Mouse (Mus musculus) heart, adult 2 months (tissue): ENCODE data around the gene Agtpbp1. TPM values are rescaled to one million over a fixed set of nuclear protein-coding genes. Genes with fewer than 3 reads are reported as not detected.

Source experiments
- DNase-seq, 2 experiments: peaks; one replicate each; pipeline ENCODE4 v3.0.0; 2021
- H3K27ac ChIP-seq: fragments of 200-600 bp; 2 replicates; pipeline ENCODE4 v1.8.1; 2022
- H3K27me3 ChIP-seq: fragments of 200-500 bp; 2 replicates; pipeline ENCODE4 v1.6.1; 2012; ENCODE audit warnings: mild to moderate bottlenecking, low read length, inconsistent platforms, mixed read lengths; ENCODE audit not compliant: control insufficient read depth, insufficient read depth
- H3K36me3 ChIP-seq: fragments of 200-500 bp; 2 replicates; pipeline ENCODE4 v1.6.1; 2012; ENCODE audit warnings: low read length, inconsistent platforms; ENCODE audit not compliant: control insufficient read depth, insufficient read depth
- H3K4me1 ChIP-seq: fragments of 200-500 bp; 2 replicates; pipeline ENCODE4 v1.6.1; 2011; ENCODE audit warnings: low read length; ENCODE audit not compliant: control insufficient read depth, insufficient read depth
- H3K4me3 ChIP-seq: fragments of 200-600 bp; 2 replicates; pipeline ENCODE4 v1.8.1; 2022
- H3K79me2 ChIP-seq: fragments of 200-500 bp; replicated peaks from 2 replicates; pipeline ENCODE4 v1.6.1; 2012; ENCODE audit warnings: mild to moderate bottlenecking, inconsistent platforms, low read length, moderate library complexity, mixed read lengths; ENCODE audit not compliant: control insufficient read depth, insufficient read depth
- H3K9ac ChIP-seq: fragments of 200-500 bp; 2 replicates; pipeline ENCODE4 v1.6.1; 2012; ENCODE audit warnings: low read depth, mild to moderate bottlenecking, control low read depth, inconsistent platforms, low read length, mixed read lengths
- CTCF ChIP-seq: fragments of 200-600 bp; IDR thresholded peaks from 2 replicates; pipeline ENCODE4 v1.8.1; 2022; ENCODE audit warnings: antibody characterized with exemption, mild to moderate bottlenecking, moderate library complexity
- EP300 ChIP-seq: fragments of 200-500 bp; IDR thresholded peaks from 2 replicates; pipeline ENCODE4 v1.6.1; 2011; ENCODE audit warnings: low read depth, low read length, control low read depth; ENCODE audit not compliant: insufficient read depth
- POLR2A ChIP-seq: fragments of 200-500 bp; IDR thresholded peaks from 2 replicates; pipeline ENCODE4 v1.6.1; 2011; ENCODE audit warnings: mild to moderate bottlenecking, low read depth, low read length, control low read depth; ENCODE audit not compliant: insufficient read depth
- WGBS: fragments of 180-500 bp; shearing (Covaris S2); methylation state at CpG from one replicate; pipeline ENCODE4 v1.1.7; 2018; 5-methylcytosine and 5-hydroxymethylcytosine counted together
- intact Hi-C: fragments of 180-260 bp; cut with DNase I; formaldehyde crosslinking; loops from one replicate; pipeline ENCODE4 v1.15.1; 2025
- polyA plus RNA-seq: library from polyadenylated mRNA; depleted of rRNA; stranded (reverse); fragments of >200 nt; gene quantifications from 2 replicates; pipeline ENCODE4 v1.2.3, GENCODE M21; 2012
- total RNA-seq, 2 experiments: library from RNA; stranded (reverse); gene quantifications; 2 replicates each; pipeline ENCODE4 v1.2.3; 2021

Agtpbp1 gene
- total and polyA plus RNA-seq, 3 experiments: 27.9 to 173 (median 151) TPM

DNA sequence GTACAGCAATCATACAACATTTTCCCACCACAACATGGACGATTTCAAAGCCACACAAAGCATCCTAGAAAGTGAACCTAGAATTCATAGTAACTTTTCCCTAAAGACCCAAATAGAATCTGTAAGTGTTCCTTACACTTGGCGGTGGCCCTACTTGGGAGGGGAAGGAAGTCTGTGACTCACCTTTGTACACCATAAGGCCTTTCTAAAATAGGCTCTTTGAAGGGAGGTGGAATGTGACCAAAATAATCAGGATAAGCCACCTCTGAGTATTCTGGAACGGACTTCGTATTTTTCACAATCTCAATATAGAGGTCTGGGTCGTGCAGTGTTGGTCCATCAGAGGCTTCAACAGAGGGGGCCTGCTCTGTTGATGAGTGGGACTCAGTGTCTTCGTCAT lies 85.2 kb downstream of the Agtpbp1 start:
- H3K36me3 ChIP-seq: peaks cover 24% of the 10 kb centered on the region
- no peak for TF ChIP-seq CTCF
- TF ChIP-seq POLR2A: no peak
- TF ChIP-seq EP300: no peak
- peak in 1 of 2 experiments; percentile 14 for DNase-seq
- intact Hi-C loops: loop anchor here (5.0 kb wide), 1 partner anchor 57 kb away; no protein-coding TSS in a partner anchor
- peak overlapping the region; percentile 82 for H3K27ac ChIP-seq
- no peaks in the 10 kb centered on the region for H3K79me2 ChIP-seq
- H3K4me1 ChIP-seq: peaks cover 8% of the 10 kb centered on the region
- no peak overlapping the region for H3K9ac ChIP-seq
- H3K27me3 ChIP-seq: no peaks in the 10 kb centered on the region
- 30% methylated on average over 6 of the region's 6 CpGs for WGBS
- no peak overlapping the region for H3K4me3 ChIP-seq

DNA sequence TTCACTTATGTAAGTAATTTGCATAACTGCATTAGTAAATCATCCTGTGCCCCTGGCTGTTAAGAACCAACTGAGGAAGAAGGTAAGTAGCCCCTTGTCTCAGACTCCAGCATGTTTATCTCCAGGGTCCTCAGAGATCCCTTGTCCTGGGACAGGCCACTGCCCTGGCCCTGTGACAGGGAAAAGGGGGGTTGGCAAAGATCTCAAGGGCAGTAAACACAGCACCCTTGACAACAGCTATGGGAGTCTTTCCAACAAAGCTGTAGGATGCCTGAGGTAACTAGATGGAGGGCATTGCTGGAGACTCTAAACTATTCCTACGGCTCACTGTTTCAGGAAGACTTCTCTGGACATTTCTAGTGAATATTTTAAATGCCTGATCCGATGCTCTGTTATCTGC lies 85.7 kb downstream of the Agtpbp1 start:
- 55% methylated on average over 2 of the region's 2 CpGs for WGBS
- H3K9ac ChIP-seq: no peak overlapping the region
- no peaks in the 10 kb centered on the region for H3K79me2 ChIP-seq
- H3K4me1 ChIP-seq: peaks cover 8% of the 10 kb centered on the region
- no peak for TF ChIP-seq EP300
- no peak for TF ChIP-seq CTCF
- no peak for TF ChIP-seq POLR2A
- DNase-seq: peak; percentile 64 to 69
- no peaks in the 10 kb centered on the region for H3K27me3 ChIP-seq
- intact Hi-C loops: loop anchor here (5.0 kb wide), 1 partner anchor 58 kb away; no protein-coding TSS in a partner anchor
- peak overlapping the region; percentile 82 for H3K27ac ChIP-seq
- no peak overlapping the region for H3K4me3 ChIP-seq
- peaks cover 24% of the 10 kb centered on the region for H3K36me3 ChIP-seq

DNA sequence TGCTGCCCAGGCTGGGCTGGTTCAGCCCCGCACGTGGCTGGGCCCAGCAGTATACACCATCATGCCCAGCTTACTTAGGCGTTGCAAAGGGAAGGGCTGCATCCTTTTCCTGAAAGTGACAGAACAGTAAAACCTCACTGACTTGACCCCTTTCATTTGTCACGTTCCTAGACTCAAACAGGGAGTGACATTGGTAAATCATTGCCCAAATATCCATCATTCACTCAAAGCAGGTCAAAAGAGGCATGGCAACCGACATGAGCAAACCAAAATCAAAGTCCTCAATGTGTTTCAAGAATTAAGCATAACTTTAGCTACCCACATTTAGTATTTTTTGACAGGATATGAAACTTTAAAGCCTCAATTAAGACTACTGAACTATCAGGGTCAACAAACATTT lies 86.8 kb downstream of the Agtpbp1 start:
- 89% methylated on average over 5 of the region's 5 CpGs for WGBS
- Histone ChIP-seq H3K27ac (no peak overlapping the region; the same call in 1 of the 2 replicates), H3K79me2 (no peaks in the 10 kb centered on the region), H3K36me3 (peaks cover 22% of the 10 kb centered on the region), H3K9ac (no peak overlapping the region), H3K4me3 (no peak overlapping the region), H3K27me3 (no peaks in the 10 kb centered on the region), H3K4me1 (peaks cover 8% of the 10 kb centered on the region)
- intact Hi-C loops: loop anchor here (5.0 kb wide), 1 partner anchor 59 kb away; no protein-coding TSS in a partner anchor
- TF ChIP-seq EP300: no peak
- no peak for TF ChIP-seq POLR2A
- no peak for TF ChIP-seq CTCF
- no peak for DNase-seq

DNA sequence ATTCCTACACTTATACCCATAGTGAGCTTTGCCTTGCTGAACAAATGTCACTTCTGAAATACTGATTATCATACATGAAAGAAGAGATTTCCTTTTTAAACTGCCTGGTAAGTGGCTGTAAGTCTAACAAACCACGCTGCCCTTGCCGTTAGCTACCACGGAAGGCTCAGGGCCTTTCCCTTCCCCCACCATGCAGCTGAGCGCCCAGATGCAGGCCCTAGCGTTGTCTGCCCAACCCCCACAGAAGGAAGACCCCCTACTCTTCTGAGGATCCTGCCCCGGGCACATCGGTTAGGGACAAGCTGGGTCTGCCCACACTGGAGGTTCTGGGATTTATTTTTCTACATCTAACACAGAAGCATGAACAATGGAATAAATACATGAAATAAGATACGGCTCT lies 89.2 kb downstream of the Agtpbp1 start:
- Histone ChIP-seq H3K36me3 (peaks cover 18% of the 10 kb centered on the region), H3K4me1 (peaks cover 7% of the 10 kb centered on the region), H3K9ac (no peak overlapping the region), H3K4me3 (no peak overlapping the region), H3K27ac (no peak overlapping the region), H3K27me3 (no peaks in the 10 kb centered on the region), H3K79me2 (no peaks in the 10 kb centered on the region)
- no peak for DNase-seq
- 52% methylated on average over 8 of the region's 8 CpGs for WGBS
- intact Hi-C loops: loop anchor here (5.0 kb wide), 1 partner anchor 61 kb away; no protein-coding TSS in a partner anchor
- TF ChIP-seq EP300: no peak
- TF ChIP-seq POLR2A: no peak
- no peak for TF ChIP-seq CTCF

DNA sequence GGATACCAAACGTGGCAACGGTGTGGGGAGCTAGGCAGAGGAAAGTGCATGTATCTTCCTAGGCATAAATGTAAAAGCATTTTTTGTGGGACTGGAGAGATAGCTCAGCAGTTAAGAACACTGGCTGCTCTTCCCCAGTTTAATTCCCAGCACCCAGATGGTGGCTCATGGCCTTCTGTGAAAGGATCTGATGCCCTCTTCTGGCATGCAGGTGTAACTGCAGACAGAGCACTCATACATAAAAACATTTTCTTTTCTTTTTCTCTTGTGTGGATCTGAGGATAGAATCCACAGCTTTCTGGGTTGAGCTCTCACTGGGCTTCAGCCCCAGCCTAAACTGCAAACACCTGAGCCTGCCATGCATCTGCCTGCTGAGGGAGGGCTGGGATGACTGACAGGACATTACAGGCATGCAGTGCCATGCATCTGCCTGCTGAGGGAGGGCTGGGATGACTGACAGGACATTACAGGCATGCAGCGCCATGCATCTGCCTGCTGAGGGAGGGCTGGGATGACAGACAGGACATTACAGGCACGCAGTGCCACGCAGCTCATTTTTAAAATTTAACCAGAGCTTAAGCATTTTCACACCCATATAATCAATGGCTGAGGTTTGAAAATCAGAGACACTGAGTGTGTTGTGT lies 90.3 kb downstream of the Agtpbp1 start:
- Histone ChIP-seq H3K4me3 (no peak overlapping the region), H3K79me2 (no peaks in the 10 kb centered on the region), H3K9ac (no peak overlapping the region), H3K27ac (no peak overlapping the region), H3K4me1 (peaks cover 2% of the 10 kb centered on the region; the same call in 1 of the 2 replicates), H3K36me3 (peaks cover 12% of the 10 kb centered on the region), H3K27me3 (no peaks in the 10 kb centered on the region)
- DNase-seq: no peak
- intact Hi-C loops: loop anchor here (5.0 kb wide), 1 partner anchor 63 kb away; no protein-coding TSS in a partner anchor
- 96% methylated on average over 5 of the region's 5 CpGs for WGBS
- no peak for TF ChIP-seq POLR2A
- TF ChIP-seq EP300: no peak
- peak; percentile 58 for TF ChIP-seq CTCF

DNA sequence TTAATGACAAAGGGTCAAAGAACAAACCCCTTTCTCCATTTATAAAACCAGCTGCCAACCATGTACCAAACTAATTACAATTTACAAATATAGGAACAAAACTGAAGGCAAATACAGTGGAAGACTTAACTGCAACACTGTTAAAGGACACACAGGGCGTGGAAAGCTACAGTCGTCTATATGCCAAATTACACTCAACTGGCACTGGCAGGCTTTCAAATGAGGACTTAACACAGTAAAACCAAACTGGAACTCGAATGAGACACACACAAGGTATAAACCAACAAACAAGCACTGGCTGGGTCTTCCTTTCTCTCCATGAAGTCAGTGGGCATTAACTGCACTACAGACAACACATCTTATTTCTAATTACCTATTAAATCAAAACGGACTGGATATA lies 94.3 kb downstream of the Agtpbp1 start:
- 60% methylated on average over 4 of the region's 4 CpGs for WGBS
- TF ChIP-seq POLR2A (no peak), CTCF (no peak), EP300 (no peak)

More for the DNA sequence above, 94.3 kb downstream of the Agtpbp1 start:
- intact Hi-C loops: no loop called here
- Histone ChIP-seq H3K9ac (no peak overlapping the region), H3K4me3 (no peak overlapping the region), H3K27ac (no peak overlapping the region), H3K36me3 (peaks cover 3% of the 10 kb centered on the region), H3K4me1 (no peaks in the 10 kb centered on the region; the same call in 1 of the 2 replicates), H3K27me3 (no peaks in the 10 kb centered on the region), H3K79me2 (no peaks in the 10 kb centered on the region)
- no peak for DNase-seq
